10 mouse cellular contexts compared by ENCODE assay signal in genomic region chr16:39302902-39303361, GRCm38 (mm10).
DNase-seq lines count a peak whose midpoint lies in the region; ATAC-seq and TF ChIP-seq lines count a peak whose summit lies in the region.
"Had no signal": no experiment of that assay in that cellular context is flagged by ENCODE, and none has a peak within 500 bp of the region (broad histone marks: within the 10 kb centered on the region; RNA-seq: fewer than 3 reads in every experiment).

No protein-coding gene starts in this region.

- WGBS in embryonic facial prominence, embryonic 12.5 days: 17% methylated on average over 1 of the region's 1 CpGs
- 19% methylated on average over 1 of the region's 1 CpGs for WGBS in neural tube, embryonic 15.5 days
- 63% methylated on average over 1 of the region's 1 CpGs for WGBS in thymus, adult 2 months
- WGBS in heart, adult 2 months: 30% methylated on average over 1 of the region's 1 CpGs

- H3K79me2 ChIP-seq in heart, adult 2 months (replicated peaks; ENCODE audit: control insufficient read depth, insufficient read depth, low read length): no peaks in the 10 kb centered on the region

- ATAC-seq in embryonic facial prominence, embryonic 12.5 days (ENCODE audit: insufficient number of reproducible peaks, insufficient read depth, low FRiP score, low TSS enrichment): peak; percentile 82
- peak; percentile 98 for ATAC-seq in neural tube, embryonic 15.5 days (ENCODE audit: low FRiP score)

- TF ChIP-seq CTCF in thymus, adult 2 months (IDR thresholded peaks at IDR 0.05; ENCODE audit: borderline replicate concordance, control insufficient read depth, extremely low read depth, insufficient read depth, low read length, poor library complexity): no peak
- TF ChIP-seq CTCF in heart, adult 2 months (IDR thresholded peaks at IDR 0.05): no peak

- H3K4me1 ChIP-seq in embryonic facial prominence, embryonic 12.5 days: 0 out of 2 replicates have a peak, but pooled peaks cover 5% of the 10 kb centered on the region
- peaks cover 15% of the 10 kb centered on the region for H3K4me1 ChIP-seq in neural tube, embryonic 15.5 days
- no peaks in the 10 kb centered on the region for H3K4me1 ChIP-seq in thymus, adult 2 months (replicated peaks; ENCODE audit: control insufficient read depth, insufficient read depth, low read length)
- no peaks in the 10 kb centered on the region for H3K4me1 ChIP-seq in heart, adult 2 months (ENCODE audit: control insufficient read depth, insufficient read depth, low read length)

- no peak overlapping the region for H3K27ac ChIP-seq in embryonic facial prominence, embryonic 12.5 days
- peak overlapping the region; percentile 77 for H3K27ac ChIP-seq in neural tube, embryonic 15.5 days (replicated peaks)
- no peak overlapping the region for H3K27ac ChIP-seq in thymus, adult 2 months (ENCODE audit: control insufficient read depth, insufficient read depth, low read length)
- H3K27ac ChIP-seq in heart, adult 2 months: no peak overlapping the region

- no peak for TF ChIP-seq EP300 in heart, adult 2 months (IDR thresholded peaks at IDR 0.05; ENCODE audit: insufficient read depth, low read depth, low read length)

- no peak overlapping the region for H3K4me2 ChIP-seq in embryonic facial prominence, embryonic 12.5 days (replicated peaks)
- peak overlapping the region; percentile 28 for H3K4me2 ChIP-seq in neural tube, embryonic 15.5 days

- H3K9me3 ChIP-seq in embryonic facial prominence, embryonic 12.5 days: no peaks in the 10 kb centered on the region
- no peaks in the 10 kb centered on the region for H3K9me3 ChIP-seq in neural tube, embryonic 15.5 days (replicated peaks)

- H3K27me3 ChIP-seq in embryonic facial prominence, embryonic 12.5 days: no peaks in the 10 kb centered on the region
- no peaks in the 10 kb centered on the region for H3K27me3 ChIP-seq in neural tube, embryonic 15.5 days (replicated peaks)
- no peaks in the 10 kb centered on the region for H3K27me3 ChIP-seq in thymus, adult 2 months (ENCODE audit: control insufficient read depth, insufficient read depth, low read length)
- H3K27me3 ChIP-seq in heart, adult 2 months (ENCODE audit: control insufficient read depth, insufficient read depth, low read length): no peaks in the 10 kb centered on the region

- no peak for TF ChIP-seq POLR2A in thymus, adult 2 months (IDR thresholded peaks at IDR 0.05; ENCODE audit: control insufficient read depth, extremely low read depth, insufficient read depth, low read length, poor library complexity)
- TF ChIP-seq POLR2A in heart, adult 2 months (IDR thresholded peaks at IDR 0.05; ENCODE audit: insufficient read depth, low read depth, low read length): no peak

- H3K4me3 ChIP-seq in embryonic facial prominence, embryonic 12.5 days: no peak overlapping the region
- H3K4me3 ChIP-seq in neural tube, embryonic 15.5 days (replicated peaks): no peak overlapping the region
- no peak overlapping the region for H3K4me3 ChIP-seq in thymus, adult 2 months (ENCODE audit: control insufficient read depth, insufficient read depth, low read length)
- no peak overlapping the region for H3K4me3 ChIP-seq in heart, adult 2 months

- intact Hi-C loops in left cerebral cortex, postnatal 10 days (cut with DNase I): loop anchor here (10.0 kb wide), 1 partner anchor 188 kb away; no protein-coding TSS in a partner anchor
- intact Hi-C loops in heart, adult 2 months (cut with DNase I): no loop called here

- DNase-seq in frontal cortex, postnatal 10 days (ENCODE audit: low spot score in 2 of 2): peak; percentile 53 to 74
- peak; percentile 30 to 75 for DNase-seq in left cerebral cortex, postnatal 10 days (ENCODE audit: extremely low spot score in 1 of 2, low spot score in 2 of 2)
- no peak for DNase-seq in gastrocnemius, adult 18-20 months (ENCODE audit: low spot score)
- DNase-seq in thymus, adult 2 months: no peak
- no peak for DNase-seq in heart, adult 2 months
- DNase-seq: gastrocnemius, postnatal 10 days; lung, postnatal 14 days; thymus, postnatal 25 days had no signal

- no peaks in the 10 kb centered on the region for H3K36me3 ChIP-seq in embryonic facial prominence, embryonic 12.5 days
- no peaks in the 10 kb centered on the region for H3K36me3 ChIP-seq in neural tube, embryonic 15.5 days
- H3K36me3 ChIP-seq in thymus, adult 2 months (ENCODE audit: control insufficient read depth, insufficient read depth, low read length): no peaks in the 10 kb centered on the region
- no peaks in the 10 kb centered on the region for H3K36me3 ChIP-seq in heart, adult 2 months (ENCODE audit: control insufficient read depth, insufficient read depth, low read length)

- no peak overlapping the region for H3K9ac ChIP-seq in embryonic facial prominence, embryonic 12.5 days
- no peak overlapping the region for H3K9ac ChIP-seq in neural tube, embryonic 15.5 days (replicated peaks)
- H3K9ac ChIP-seq in heart, adult 2 months (ENCODE audit: low read depth, low read length): no peak overlapping the region

Comparison
In these comparisons a context has a peak if more than half of its experiments do, and no peak if none do; other contexts are left out.
1. DNase-seq: peak in frontal cortex, postnatal 10 days (2 of 2) and left cerebral cortex, postnatal 10 days (2 of 2); none in gastrocnemius, adult 18-20 months (single experiment), thymus, adult 2 months (single experiment) and heart, adult 2 months (0 of 2).